Mouse (Mus musculus): ENCODE measurements at regions not wholly inside any gene's neighbourhood (a gene's known extent, or its start where the extent isn't known, plus 50 kb on each side); places are given as distances from the start of the nearest gene placed in this dataset.

GRCm38 (mm10) chr9:80681709-80682108 lies 216.4 kb upstream of the Impg1 start:
- DNase-seq (no peak), ATAC-seq (ENCODE audit: low FRiP score, low TSS enrichment) (no peak)
- Histone ChIP-seq H3K4me2 (ENCODE audit: low read length) (no peak overlapping the region), H3K9ac (replicated peaks; ENCODE audit: low read length) (no peak overlapping the region), H3K36me3 (ENCODE audit: control insufficient read depth, insufficient read depth, low read length) (no peaks in the 10 kb centered on the region), H3K4me1 (ENCODE audit: control insufficient read depth, insufficient read depth, low read length) (no peaks in the 10 kb centered on the region), H3K4me3 (replicated peaks; ENCODE audit: low read depth, low read length) (no peak overlapping the region), H3K9me3 (ENCODE audit: control insufficient read depth, low read length) (no peaks in the 10 kb centered on the region), H3K27ac (replicated peaks; ENCODE audit: low read depth, low read length) (no peak overlapping the region), H3K27me3 (ENCODE audit: control insufficient read depth, insufficient read depth, low read length) (no peaks in the 10 kb centered on the region)
- 97% methylated on average over 2 of the region's 2 CpGs for WGBS

GRCm38 (mm10) chr9:80671483-80671882 lies 206.2 kb upstream of the Impg1 start:
- ATAC-seq (ENCODE audit: low FRiP score, low TSS enrichment), result no peak
- no peak for DNase-seq

GRCm38 (mm10) chr9:80668575-80669248 lies 203.4 kb upstream of the Impg1 start:
- H3K9me3 ChIP-seq (ENCODE audit: control insufficient read depth, low read length), result no peaks in the 10 kb centered on the region
- no peaks in the 10 kb centered on the region for H3K36me3 ChIP-seq (ENCODE audit: control insufficient read depth, insufficient read depth, low read length)
- no peak overlapping the region for H3K27ac ChIP-seq (replicated peaks; ENCODE audit: low read depth, low read length)
- ATAC-seq (ENCODE audit: low FRiP score, low TSS enrichment) (peak; percentile 43; the same call in 1 of the 2 replicates), DNase-seq (peak; percentile 17)
- no peaks in the 10 kb centered on the region for H3K27me3 ChIP-seq (ENCODE audit: control insufficient read depth, insufficient read depth, low read length)
- H3K4me3 ChIP-seq (replicated peaks; ENCODE audit: low read depth, low read length), result no peak overlapping the region
- H3K4me2 ChIP-seq (ENCODE audit: low read length), result no peak overlapping the region
- WGBS, result 71% methylated on average over 5 of the region's 5 CpGs
- no peak overlapping the region for H3K9ac ChIP-seq (replicated peaks; ENCODE audit: low read length)
- no peaks in the 10 kb centered on the region for H3K4me1 ChIP-seq (ENCODE audit: control insufficient read depth, insufficient read depth, low read length)

More at GRCm38 (mm10) chr9:80671483-80671882, 206.2 kb upstream of the Impg1 start:
- no peak overlapping the region for H3K27ac ChIP-seq (replicated peaks; ENCODE audit: low read depth, low read length)
- no peak overlapping the region for H3K4me3 ChIP-seq (replicated peaks; ENCODE audit: low read depth, low read length)
- no peak overlapping the region for H3K4me2 ChIP-seq (ENCODE audit: low read length)
- no peaks in the 10 kb centered on the region for H3K27me3 ChIP-seq (ENCODE audit: control insufficient read depth, insufficient read depth, low read length)
- no peaks in the 10 kb centered on the region for H3K4me1 ChIP-seq (ENCODE audit: control insufficient read depth, insufficient read depth, low read length)
- WGBS, result 96% methylated on average over 1 of the region's 1 CpGs
- H3K9ac ChIP-seq (replicated peaks; ENCODE audit: low read length), result no peak overlapping the region
- no peaks in the 10 kb centered on the region for H3K36me3 ChIP-seq (ENCODE audit: control insufficient read depth, insufficient read depth, low read length)
- no peaks in the 10 kb centered on the region for H3K9me3 ChIP-seq (ENCODE audit: control insufficient read depth, low read length)

- WGBS, result 88% methylated on average over 1 of the region's 1 CpGs
- no peak overlapping the region for H3K4me2 ChIP-seq (ENCODE audit: low read length)
- H3K4me3 ChIP-seq (replicated peaks; ENCODE audit: low read depth, low read length), result no peak overlapping the region
- ATAC-seq (ENCODE audit: low FRiP score, low TSS enrichment) (no peak), DNase-seq (no peak)
- no peaks in the 10 kb centered on the region for H3K27me3 ChIP-seq (ENCODE audit: control insufficient read depth, insufficient read depth, low read length)
- H3K9me3 ChIP-seq (ENCODE audit: control insufficient read depth, low read length), result no peaks in the 10 kb centered on the region
- no peak overlapping the region for H3K27ac ChIP-seq (replicated peaks; ENCODE audit: low read depth, low read length)
- H3K4me1 ChIP-seq (ENCODE audit: control insufficient read depth, insufficient read depth, low read length), result no peaks in the 10 kb centered on the region
- no peak overlapping the region for H3K9ac ChIP-seq (replicated peaks; ENCODE audit: low read length)
- no peaks in the 10 kb centered on the region for H3K36me3 ChIP-seq (ENCODE audit: control insufficient read depth, insufficient read depth, low read length)
Measured at GRCm38 (mm10) chr9:80658755-80659154, 193.5 kb upstream of the Impg1 start.

- no peaks in the 10 kb centered on the region for H3K9me3 ChIP-seq (ENCODE audit: control insufficient read depth, low read length)
- no peaks in the 10 kb centered on the region for H3K36me3 ChIP-seq (ENCODE audit: control insufficient read depth, insufficient read depth, low read length)
- H3K4me2 ChIP-seq (ENCODE audit: low read length), result no peak overlapping the region
- no peak overlapping the region for H3K9ac ChIP-seq (replicated peaks; ENCODE audit: low read length)
- H3K27me3 ChIP-seq (ENCODE audit: control insufficient read depth, insufficient read depth, low read length), result no peaks in the 10 kb centered on the region
- ATAC-seq (ENCODE audit: low FRiP score, low TSS enrichment) (no peak), DNase-seq (no peak)
- 48% methylated on average over 3 of the region's 3 CpGs for WGBS
- H3K4me3 ChIP-seq (replicated peaks; ENCODE audit: low read depth, low read length), result no peak overlapping the region
- H3K4me1 ChIP-seq (ENCODE audit: control insufficient read depth, insufficient read depth, low read length), result no peaks in the 10 kb centered on the region
- H3K27ac ChIP-seq (replicated peaks; ENCODE audit: low read depth, low read length), result no peak overlapping the region
Measured at GRCm38 (mm10) chr9:80615114-80615513, 149.8 kb upstream of the Impg1 start.

- Histone ChIP-seq H3K4me3 (replicated peaks; ENCODE audit: low read depth, low read length) (no peak overlapping the region), H3K9me3 (ENCODE audit: control insufficient read depth, low read length) (no peaks in the 10 kb centered on the region), H3K4me1 (ENCODE audit: control insufficient read depth, insufficient read depth, low read length) (no peaks in the 10 kb centered on the region), H3K27ac (replicated peaks; ENCODE audit: low read depth, low read length) (no peak overlapping the region), H3K4me2 (ENCODE audit: low read length) (no peak overlapping the region), H3K27me3 (ENCODE audit: control insufficient read depth, insufficient read depth, low read length) (no peaks in the 10 kb centered on the region), H3K9ac (replicated peaks; ENCODE audit: low read length) (no peak overlapping the region), H3K36me3 (ENCODE audit: control insufficient read depth, insufficient read depth, low read length) (no peaks in the 10 kb centered on the region)
- peak; percentile 20 for DNase-seq
- ATAC-seq (ENCODE audit: low FRiP score, low TSS enrichment), result no peak
Measured at GRCm38 (mm10) chr9:80600019-80600418, 134.7 kb upstream of the Impg1 start.

- Histone ChIP-seq H3K4me2 (ENCODE audit: low read length) (no peak overlapping the region), H3K9me3 (ENCODE audit: control insufficient read depth, low read length) (no peaks in the 10 kb centered on the region), H3K27me3 (ENCODE audit: control insufficient read depth, insufficient read depth, low read length) (no peaks in the 10 kb centered on the region), H3K4me1 (ENCODE audit: control insufficient read depth, insufficient read depth, low read length) (no peaks in the 10 kb centered on the region), H3K4me3 (replicated peaks; ENCODE audit: low read depth, low read length) (no peak overlapping the region), H3K27ac (replicated peaks; ENCODE audit: low read depth, low read length) (no peak overlapping the region), H3K36me3 (ENCODE audit: control insufficient read depth, insufficient read depth, low read length) (no peaks in the 10 kb centered on the region), H3K9ac (replicated peaks; ENCODE audit: low read length) (no peak overlapping the region)
- no peak for DNase-seq
- WGBS, result 90% methylated on average over 4 of the region's 4 CpGs
- no peak for ATAC-seq (ENCODE audit: low FRiP score, low TSS enrichment)
Measured at GRCm38 (mm10) chr9:80565388-80566024, 100.2 kb upstream of the Impg1 start.

- no peak overlapping the region for H3K4me3 ChIP-seq (replicated peaks; ENCODE audit: low read depth, low read length)
- no peak for ATAC-seq (ENCODE audit: low FRiP score, low TSS enrichment)
- H3K9ac ChIP-seq (replicated peaks; ENCODE audit: low read length), result no peak overlapping the region
- H3K9me3 ChIP-seq (ENCODE audit: control insufficient read depth, low read length), result no peaks in the 10 kb centered on the region
- DNase-seq, result peak; percentile 2
- no peak overlapping the region for H3K27ac ChIP-seq (replicated peaks; ENCODE audit: low read depth, low read length)
- no peaks in the 10 kb centered on the region for H3K4me1 ChIP-seq (ENCODE audit: control insufficient read depth, insufficient read depth, low read length)
- H3K36me3 ChIP-seq (ENCODE audit: control insufficient read depth, insufficient read depth, low read length), result no peaks in the 10 kb centered on the region
- no peak overlapping the region for H3K4me2 ChIP-seq (ENCODE audit: low read length)
- 68% methylated on average over 2 of the region's 2 CpGs for WGBS
- H3K27me3 ChIP-seq (ENCODE audit: control insufficient read depth, insufficient read depth, low read length), result no peaks in the 10 kb centered on the region
Measured at GRCm38 (mm10) chr9:80563655-80564054, 98.4 kb upstream of the Impg1 start.

- no peak for DNase-seq
- no peaks in the 10 kb centered on the region for H3K9me3 ChIP-seq (ENCODE audit: control insufficient read depth, low read length)
- WGBS, result 57% methylated on average over 1 of the region's 1 CpGs
- no peak overlapping the region for H3K9ac ChIP-seq (replicated peaks; ENCODE audit: low read length)
- ATAC-seq (ENCODE audit: low FRiP score, low TSS enrichment), result no peak
- H3K27me3 ChIP-seq (ENCODE audit: control insufficient read depth, insufficient read depth, low read length), result no peaks in the 10 kb centered on the region
- H3K4me3 ChIP-seq (replicated peaks; ENCODE audit: low read depth, low read length), result no peak overlapping the region
- no peaks in the 10 kb centered on the region for H3K4me1 ChIP-seq (ENCODE audit: control insufficient read depth, insufficient read depth, low read length)
- no peak overlapping the region for H3K27ac ChIP-seq (replicated peaks; ENCODE audit: low read depth, low read length)
- no peak overlapping the region for H3K4me2 ChIP-seq (ENCODE audit: low read length)
- no peaks in the 10 kb centered on the region for H3K36me3 ChIP-seq (ENCODE audit: control insufficient read depth, insufficient read depth, low read length)
Measured at GRCm38 (mm10) chr9:80555531-80556067, 90.3 kb upstream of the Impg1 start.
